Mouse (Mus musculus) testis, postnatal 10 days (tissue): ENCODE results near the gene Gatm.

Experiments
- DNase-seq: peaks from one replicate; pipeline ENCODE4 v3.0.0; 2021; ENCODE audit warnings: low spot score

Gene Gatm

DNA sequence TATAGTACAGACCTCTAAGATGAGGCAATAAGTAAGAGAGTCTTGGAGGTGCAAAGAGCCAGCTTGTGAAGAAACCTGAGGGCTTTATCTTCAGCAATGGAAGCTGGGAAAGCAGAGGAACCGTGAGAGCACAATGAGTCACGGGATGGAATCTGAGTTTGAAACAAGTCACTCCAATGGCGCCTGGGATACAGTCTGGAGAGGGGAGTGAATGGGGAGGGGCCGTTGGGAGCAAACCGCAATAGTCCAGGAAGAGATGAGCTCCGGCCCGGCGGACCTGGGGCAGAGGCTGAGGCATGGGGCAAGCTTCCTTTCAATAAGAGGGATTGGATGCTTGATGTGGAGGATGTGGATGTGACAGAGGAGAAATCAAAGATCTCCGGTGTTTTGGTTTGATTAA lies 2.3 kb downstream of the Gatm start:
- no peak for DNase-seq

GRCm38 (mm10) chr2:122605829-122606228 lies 5.3 kb downstream of the Gatm start:
- DNase-seq: no peak

- no peak for DNase-seq
These were observed 9.7 kb downstream of the Gatm start for GRCm38 (mm10) chr2:122601354-122601753.

DNA sequence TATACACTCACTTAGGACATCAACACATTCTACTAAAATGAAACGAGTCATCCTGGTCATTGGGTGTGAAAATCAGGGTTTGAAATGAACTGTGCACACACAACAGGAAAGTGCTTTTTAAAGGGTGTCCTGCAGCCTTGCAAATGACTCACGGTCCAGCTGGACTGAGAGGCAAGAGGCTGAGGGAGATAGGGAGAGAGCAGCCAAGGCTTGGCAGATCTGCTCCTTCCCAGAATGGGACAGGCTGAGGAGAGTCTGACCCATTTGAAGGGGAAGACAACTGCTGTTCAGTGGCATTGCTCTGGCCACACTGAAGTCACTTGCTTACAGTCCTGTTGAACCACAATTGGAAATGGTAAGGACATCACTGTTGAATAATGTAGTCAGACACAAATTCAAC lies 11.4 kb downstream of the Gatm start:
- DNase-seq: no peak

GRCm38 (mm10) chr2:122595461-122595860 lies 15.6 kb downstream of the Gatm start:
- no peak for DNase-seq

DNA sequence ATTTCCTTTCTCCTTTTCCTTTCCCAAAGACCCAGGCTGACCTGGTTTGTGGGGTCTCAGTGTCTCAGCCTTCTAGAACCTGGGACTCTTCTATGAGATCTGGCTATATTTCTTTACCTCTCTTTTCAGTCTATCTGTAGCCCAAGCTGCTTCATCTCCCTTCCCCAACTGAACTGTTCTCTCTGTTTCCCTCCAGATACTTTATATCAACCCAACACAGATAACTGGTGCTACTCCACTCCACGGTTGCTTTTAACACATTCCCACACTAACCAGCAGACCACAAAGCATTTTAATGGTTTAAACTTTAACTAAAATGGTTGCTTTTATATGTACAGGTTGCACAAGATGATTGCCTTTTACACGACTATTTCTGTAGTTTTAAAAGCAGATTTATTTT lies 19.9 kb downstream of the Gatm start:
- no peak for DNase-seq

- no peak for DNase-seq
These were observed 20.8 kb downstream of the Gatm start for GRCm38 (mm10) chr2:122590351-122590750.

GRCm38 (mm10) chr2:122587861-122588519 lies 23.1 kb downstream of the Gatm start:
- DNase-seq: no peak

DNA sequence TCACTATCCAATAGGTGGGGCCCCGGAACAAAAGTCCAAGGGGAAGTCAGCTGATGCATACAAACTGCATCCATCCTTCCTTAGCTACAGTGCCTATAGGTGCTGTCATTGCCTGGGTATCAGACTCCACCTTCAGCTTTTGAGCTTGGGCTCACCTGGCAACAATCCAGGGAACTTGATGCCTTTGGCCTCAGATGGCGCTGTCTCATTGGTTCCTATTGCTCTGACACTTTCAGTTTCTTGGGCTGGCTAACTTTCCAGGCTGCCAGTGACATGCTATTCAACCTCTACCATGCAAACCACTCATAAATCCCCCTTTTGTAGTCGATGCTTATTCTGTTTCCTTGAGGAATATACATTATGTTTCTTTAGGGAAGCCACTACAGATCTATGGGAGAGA lies 24.8 kb downstream of the Gatm start:
- no peak for DNase-seq

GRCm38 (mm10) chr2:122582324-122582723 lies 28.8 kb downstream of the Gatm start:
- no peak for DNase-seq

GRCm38 (mm10) chr2:122581361-122582017 lies 29.6 kb downstream of the Gatm start:
- DNase-seq: no peak

GRCm38 (mm10) chr2:122580426-122580825 lies 30.7 kb downstream of the Gatm start:
- no peak for DNase-seq

DNA sequence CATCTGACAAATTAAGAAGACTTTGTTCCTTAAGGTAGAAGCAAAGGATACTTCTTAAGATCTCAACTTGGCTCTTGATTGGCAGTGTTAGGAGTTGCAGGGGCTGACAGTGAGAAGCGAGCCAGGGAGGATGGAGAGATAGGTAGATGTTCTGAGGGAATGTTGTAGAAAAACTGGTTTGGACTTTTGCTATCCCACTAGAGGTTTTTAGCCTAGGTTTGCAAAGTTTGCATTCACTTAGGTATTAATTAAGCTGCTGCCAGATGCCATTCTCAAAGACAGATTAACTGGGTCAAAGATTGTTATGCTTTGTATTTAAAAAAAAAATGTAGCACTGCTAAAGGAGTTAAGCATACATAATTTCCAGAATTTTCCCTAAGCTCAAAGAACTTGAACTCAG lies 33.8 kb downstream of the Gatm start:
- DNase-seq: no peak

- DNase-seq: no peak
These were observed 34.8 kb downstream of the Gatm start for GRCm38 (mm10) chr2:122576295-122576694.

GRCm38 (mm10) chr2:122575470-122575869 lies 35.6 kb downstream of the Gatm start:
- no peak for DNase-seq

GRCm38 (mm10) chr2:122572438-122572837 lies 38.7 kb downstream of the Gatm start:
- no peak for DNase-seq

DNA sequence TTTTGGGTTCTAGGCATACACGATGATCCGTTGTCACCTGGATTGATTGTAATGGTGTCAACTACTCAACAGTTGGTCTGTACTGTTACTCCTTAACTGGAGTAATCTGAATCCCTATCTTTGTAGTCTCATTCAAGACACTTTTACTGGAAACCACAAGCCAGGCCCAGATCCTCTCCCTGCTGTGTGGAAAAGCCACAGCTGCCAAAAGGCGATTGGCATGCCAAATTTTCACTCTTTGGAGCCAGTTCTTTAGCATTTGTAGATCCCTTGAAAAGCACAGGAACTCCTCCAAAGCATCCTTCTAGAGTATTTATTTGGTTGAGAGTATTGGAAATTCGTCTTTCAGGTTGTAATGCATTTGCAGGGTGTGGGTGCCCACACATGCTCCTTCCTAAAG lies 39.8 kb downstream of the Gatm start:
- no peak for DNase-seq

GRCm38 (mm10) chr2:122570430-122570829 lies 40.7 kb downstream of the Gatm start:
- no peak for DNase-seq

- peak; percentile 87 for DNase-seq
These were observed 41.7 kb downstream of the Gatm start for GRCm38 (mm10) chr2:122569439-122569838.

- DNase-seq: no peak
These were observed 48.9 kb downstream of the Gatm start for GRCm38 (mm10) chr2:122562251-122562650.

- no peak for DNase-seq
These were observed 49.9 kb downstream of the Gatm start for GRCm38 (mm10) chr2:122561221-122561620.

GRCm38 (mm10) chr2:122558317-122558716 lies 52.8 kb downstream of the Gatm start:
- DNase-seq: peak; percentile 69
